Mouse (Mus musculus) MEL (cell line): ENCODE data around the gene Spop. TPM values are rescaled to one million over a fixed set of nuclear protein-coding genes. Genes with fewer than 3 reads are reported as not detected.

ENCODE experiments used
- DNase-seq: peaks from one replicate; pipeline ENCODE4 v3.0.0; 2011; ENCODE audit warnings: low read depth, low spot score
- H3K27ac ChIP-seq: 2 replicates; pipeline ENCODE4 v1.5.1; 2012; ENCODE audit warnings: low read depth, mild to moderate bottlenecking, control low read depth, low read length, moderate library complexity; ENCODE audit not compliant: control insufficient read depth
- H3K27me3 ChIP-seq, 2 experiments: fragments of 150-350 bp in 1 of 2; sonication (generic) in 1 of 2; 2 replicates each; pipeline ENCODE4 v1.6.1; 2012; ENCODE audit warnings: low read length in 2 of 2, mild to moderate bottlenecking in 2 of 2, improper control_type of control experiment in 1 of 2, moderate library complexity in 1 of 2; ENCODE audit not compliant: insufficient read depth in 2 of 2, control insufficient read depth in 1 of 2
- H3K36me3 ChIP-seq, 2 experiments: 2 replicates each; pipeline ENCODE4 v1.6.1; 2012 to 2014; ENCODE audit warnings: low read length in 2 of 2, improper control_type of control experiment in 1 of 2, inconsistent platforms in 1 of 2, mild to moderate bottlenecking in 1 of 2; ENCODE audit not compliant: insufficient read depth in 2 of 2, control insufficient read depth in 1 of 2
- H3K4me1 ChIP-seq, 2 experiments: fragments of 150-350 bp in 1 of 2; sonication (generic) in 1 of 2; 2 replicates each; pipeline ENCODE4 v1.6.1; 2012; ENCODE audit warnings: low read length in 2 of 2, improper control_type of control experiment in 1 of 2, mild to moderate bottlenecking in 1 of 2; ENCODE audit not compliant: insufficient read depth in 2 of 2, control insufficient read depth in 1 of 2
- H3K4me3 ChIP-seq, 2 experiments: fragments of 150-350 bp in 1 of 2; sonication (generic) in 1 of 2; 2 replicates each; pipeline ENCODE4 v1.5.1; 2012; ENCODE audit warnings: low read depth in 2 of 2, low read length in 2 of 2, mild to moderate bottlenecking in 2 of 2, moderate library complexity in 2 of 2, control low read depth in 1 of 2, improper control_type of control experiment in 1 of 2; ENCODE audit not compliant: control insufficient read depth in 1 of 2, insufficient read depth in 1 of 2
- H3K79me2 ChIP-seq: 2 replicates; pipeline ENCODE4 v1.6.1; 2012; ENCODE audit warnings: mild to moderate bottlenecking, low read length, moderate library complexity; ENCODE audit not compliant: control insufficient read depth, poor library complexity, insufficient read depth
- H3K9ac ChIP-seq: 2 replicates; pipeline ENCODE4 v1.6.1; 2012; ENCODE audit warnings: low read depth, mild to moderate bottlenecking, control low read depth, low read length, moderate library complexity; ENCODE audit not compliant: control insufficient read depth, poor library complexity, severe bottlenecking
- H3K9me3 ChIP-seq: fragments of 150-350 bp; sonication (generic); replicated peaks from 2 replicates; pipeline ENCODE4 v1.6.1; 2012; ENCODE audit warnings: mild to moderate bottlenecking, low read length, improper control_type of control experiment, moderate library complexity; ENCODE audit not compliant: insufficient read depth
- BHLHE40 ChIP-seq: IDR thresholded peaks from 2 replicates; pipeline ENCODE4 v1.6.1; 2012; ENCODE audit warnings: low read depth, mild to moderate bottlenecking, inconsistent platforms, low read length, improper control_type of control experiment, borderline replicate concordance
- CHD1 ChIP-seq: IDR thresholded peaks from 2 replicates; pipeline ENCODE4 v1.6.1; 2012; ENCODE audit warnings: low read depth, mild to moderate bottlenecking, inconsistent platforms, low read length, improper control_type of control experiment
- CHD2 ChIP-seq: IDR thresholded peaks from 2 replicates; pipeline ENCODE4 v1.6.1; 2011; ENCODE audit warnings: low read length, improper control_type of control experiment
- CTCF ChIP-seq, 3 experiments: IDR thresholded peaks in 2 of 3; conservative IDR thresholded peaks in 1 of 3; 2 replicates each; pipeline ENCODE4 v1.5.1; 2011 to 2012; ENCODE audit warnings: low read length in 3 of 3, low read depth in 2 of 3, mild to moderate bottlenecking in 2 of 3, improper control_type of control experiment in 1 of 3, inconsistent platforms in 1 of 3, mixed read lengths in 1 of 3, moderate library complexity in 1 of 3; ENCODE audit not compliant: control insufficient read depth in 1 of 3, insufficient read depth in 1 of 3, poor library complexity in 1 of 3, severe bottlenecking in 1 of 3
- E2F4 ChIP-seq: IDR thresholded peaks from 2 replicates; pipeline ENCODE4 v1.6.1; 2011; ENCODE audit warnings: low read depth, low read length, improper control_type of control experiment, borderline replicate concordance
- EP300 ChIP-seq, 2 experiments: IDR thresholded peaks; 2 replicates each; pipeline ENCODE4 v1.6.1; 2011; ENCODE audit warnings: improper control_type of control experiment in 2 of 2, low read length in 2 of 2, low read depth in 1 of 2, mild to moderate bottlenecking in 1 of 2
- ETS1 ChIP-seq: IDR thresholded peaks from 2 replicates; pipeline ENCODE4 v1.6.1; 2012; ENCODE audit warnings: low read depth, mild to moderate bottlenecking, inconsistent platforms, low read length, improper control_type of control experiment, moderate library complexity
- GABPA ChIP-seq: IDR thresholded peaks from 2 replicates; pipeline ENCODE4 v1.6.1; 2012; ENCODE audit warnings: low read depth, mild to moderate bottlenecking, inconsistent platforms, low read length, improper control_type of control experiment, moderate library complexity
- GATA1 ChIP-seq: IDR thresholded peaks from 2 replicates; pipeline ENCODE4 v1.6.1; 2011; ENCODE audit warnings: low read depth, low read length, improper control_type of control experiment
- HCFC1 ChIP-seq: IDR thresholded peaks from 2 replicates; pipeline ENCODE4 v1.6.1; 2012; ENCODE audit warnings: low read depth, mild to moderate bottlenecking, inconsistent platforms, low read length, improper control_type of control experiment, moderate library complexity
- KAT2A ChIP-seq: conservative IDR thresholded peaks from 2 replicates; pipeline ENCODE4 v1.6.1; 2012; ENCODE audit warnings: low read depth, low read length, improper control_type of control experiment, inconsistent platforms
- MAZ ChIP-seq: IDR thresholded peaks from 2 replicates; pipeline ENCODE4 v1.6.1; 2012; ENCODE audit warnings: low read depth, mild to moderate bottlenecking, inconsistent platforms, low read length, improper control_type of control experiment
- MXI1 ChIP-seq: IDR thresholded peaks from 2 replicates; pipeline ENCODE4 v1.6.1; 2011; ENCODE audit warnings: mild to moderate bottlenecking, low read depth, low read length, improper control_type of control experiment
- MYC ChIP-seq: IDR thresholded peaks from 2 replicates; pipeline ENCODE4 v1.6.1; 2011; ENCODE audit warnings: low read depth, mild to moderate bottlenecking, low read length, improper control_type of control experiment, moderate library complexity
- NELFE ChIP-seq: IDR thresholded peaks from 2 replicates; pipeline ENCODE4 v1.6.1; 2011; ENCODE audit warnings: low read depth, low read length, improper control_type of control experiment
- NRF1 ChIP-seq: IDR thresholded peaks from 2 replicates; pipeline ENCODE4 v1.6.1; 2014; ENCODE audit warnings: low read depth, mild to moderate bottlenecking, inconsistent platforms, low read length, improper control_type of control experiment, moderate library complexity; ENCODE audit not compliant: poor library complexity, insufficient read depth, severe bottlenecking
- POLR2A ChIP-seq, 2 experiments: IDR thresholded peaks; 2 replicates each; pipeline ENCODE4 v1.6.1; 2011 to 2012; ENCODE audit warnings: low read length in 2 of 2, mild to moderate bottlenecking in 2 of 2, control low read depth in 1 of 2, improper control_type of control experiment in 1 of 2, low read depth in 1 of 2, moderate library complexity in 1 of 2; ENCODE audit not compliant: control insufficient read depth in 1 of 2, insufficient read depth in 1 of 2, poor library complexity in 1 of 2
- POLR2AphosphoS2 ChIP-seq: IDR thresholded peaks from 2 replicates; pipeline ENCODE4 v1.6.1; 2011; ENCODE audit warnings: low read length, improper control_type of control experiment
- POLR2AphosphoS5 ChIP-seq: IDR thresholded peaks from 2 replicates; pipeline ENCODE4 v1.6.1; 2012; ENCODE audit warnings: low read depth, borderline replicate concordance, mild to moderate bottlenecking, inconsistent platforms, low read length, moderate library complexity, mixed read lengths
- RAD21 ChIP-seq: IDR thresholded peaks from 2 replicates; pipeline ENCODE4 v1.6.1; 2011; ENCODE audit warnings: mild to moderate bottlenecking, low read depth, low read length, improper control_type of control experiment
- RCOR1 ChIP-seq: IDR thresholded peaks from 2 replicates; pipeline ENCODE4 v1.6.1; 2012; ENCODE audit warnings: low read depth, mild to moderate bottlenecking, inconsistent platforms, low read length, improper control_type of control experiment
- SIN3A ChIP-seq: IDR thresholded peaks from 2 replicates; pipeline ENCODE4 v1.6.1; 2012; ENCODE audit warnings: low read length, improper control_type of control experiment, inconsistent platforms
- SMC3 ChIP-seq: IDR thresholded peaks from 2 replicates; pipeline ENCODE4 v1.6.1; 2011; ENCODE audit warnings: low read depth, low read length, improper control_type of control experiment
- TBP ChIP-seq: IDR thresholded peaks from 2 replicates; pipeline ENCODE4 v1.8.0; 2011; ENCODE audit warnings: low read depth, low read length, improper control_type of control experiment
- TCF12 ChIP-seq: IDR thresholded peaks from 2 replicates; pipeline ENCODE4 v1.6.1; 2014; ENCODE audit warnings: low read depth, mild to moderate bottlenecking, inconsistent platforms, low read length, improper control_type of control experiment, moderate library complexity
- USF1 ChIP-seq: IDR thresholded peaks from 2 replicates; pipeline ENCODE4 v1.6.1; 2014; ENCODE audit warnings: low read depth, mild to moderate bottlenecking, inconsistent platforms, low read length, improper control_type of control experiment, moderate library complexity
- USF2 ChIP-seq, 2 experiments: IDR thresholded peaks; 2 replicates each; pipeline ENCODE4 v1.6.1; 2011 to 2012; ENCODE audit warnings: improper control_type of control experiment in 2 of 2, low read length in 2 of 2, borderline replicate concordance in 1 of 2, inconsistent platforms in 1 of 2, low read depth in 1 of 2, mild to moderate bottlenecking in 1 of 2; ENCODE audit not compliant: insufficient read depth in 1 of 2
- ZC3H11A ChIP-seq: IDR thresholded peaks from 2 replicates; pipeline ENCODE4 v1.6.1; 2012; ENCODE audit warnings: low read depth, mild to moderate bottlenecking, inconsistent platforms, low read length, improper control_type of control experiment
- ZKSCAN1 ChIP-seq: IDR thresholded peaks from 2 replicates; pipeline ENCODE4 v1.6.1; 2012; ENCODE audit warnings: low read depth, mild to moderate bottlenecking, inconsistent platforms, low read length, improper control_type of control experiment, moderate library complexity
- ZMIZ1 ChIP-seq: IDR thresholded peaks from 2 replicates; pipeline ENCODE4 v1.6.1; 2012; ENCODE audit warnings: low read depth, mild to moderate bottlenecking, inconsistent platforms, low read length, improper control_type of control experiment, moderate library complexity
- polyA plus RNA-seq, 2 experiments: library from polyadenylated mRNA; stranded (reverse) in 1 of 2; unstranded in 1 of 2; fragments of >175 nt in 1 of 2; fragments of >200 nt in 1 of 2; gene quantifications; 2 replicates each; pipeline versions ENCODE4 v1.2.1 to v1.2.4; 2012; ENCODE audit warnings: low replicate concordance in 2 of 2, low read depth in 1 of 2; ENCODE audit not compliant: insufficient read length in 2 of 2, insufficient read depth in 1 of 2, missing spikeins in 1 of 2
- total RNA-seq: library from RNA; depleted of rRNA; stranded (reverse); fragments of 300-350 nt; gene quantifications from 2 replicates; pipeline ENCODE4 v1.2.3, GENCODE M21; 2012

The Spop gene
- total and polyA plus RNA-seq, 3 experiments, result 41.5 to 84.0 TPM; not detected in 1

DNA sequence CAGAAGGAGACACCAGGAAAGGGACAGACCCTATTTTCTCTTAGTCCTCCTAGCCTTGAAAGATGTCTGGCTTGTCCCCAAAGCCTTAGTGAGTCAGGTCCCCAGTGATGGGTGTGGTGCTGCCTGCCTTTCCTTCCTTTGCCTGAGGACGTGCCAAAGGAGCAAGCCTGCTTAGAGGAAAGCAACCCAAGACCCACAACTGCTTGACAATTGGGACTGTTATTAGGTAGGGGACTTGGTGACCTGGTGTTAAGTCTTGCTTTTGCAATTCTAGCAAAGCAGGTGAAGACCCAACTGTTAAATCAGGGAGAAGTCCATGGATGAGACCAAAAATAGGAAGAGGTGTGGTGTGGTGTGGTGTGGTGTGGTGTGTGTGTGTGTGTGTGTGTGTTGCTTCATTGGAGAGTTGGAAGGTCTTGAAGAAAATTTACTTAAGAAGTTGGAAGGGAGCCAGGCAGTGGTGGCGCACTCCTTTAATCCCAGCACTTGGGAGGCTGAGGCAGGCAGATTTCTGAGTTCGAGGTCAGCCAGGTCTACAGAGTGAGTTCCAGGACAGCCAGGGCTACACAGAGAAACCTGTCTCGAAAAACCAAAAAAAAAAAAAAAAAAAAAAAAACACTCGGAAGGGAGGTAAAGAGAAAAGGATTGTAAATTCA, 30.4 kb upstream of the Spop start:
- TF ChIP-seq TCF12, result no peak
- no peak for TF ChIP-seq SMC3
- TF ChIP-seq TBP, result no peak
- no peak for TF ChIP-seq RCOR1
- TF ChIP-seq ZKSCAN1, result no peak
- no peak for TF ChIP-seq CHD1
- TF ChIP-seq CHD2, result no peak
- no peak for TF ChIP-seq POLR2AphosphoS5
- peak overlapping the region; percentile 85 for H3K27ac ChIP-seq
- H3K27me3 ChIP-seq, result no peaks in the 10 kb centered on the region
- DNase-seq, result peak; percentile 51
- H3K4me1 ChIP-seq, result peaks cover 10 to 17% of the 10 kb centered on the region in 2 experiments
- no peak overlapping the region for H3K4me3 ChIP-seq
- peaks cover 7 to 22% of the 10 kb centered on the region in 2 experiments for H3K36me3 ChIP-seq
- H3K9ac ChIP-seq, result no peak overlapping the region
- H3K9me3 ChIP-seq, result no peaks in the 10 kb centered on the region
- peaks cover 14% of the 10 kb centered on the region for H3K79me2 ChIP-seq

DNA sequence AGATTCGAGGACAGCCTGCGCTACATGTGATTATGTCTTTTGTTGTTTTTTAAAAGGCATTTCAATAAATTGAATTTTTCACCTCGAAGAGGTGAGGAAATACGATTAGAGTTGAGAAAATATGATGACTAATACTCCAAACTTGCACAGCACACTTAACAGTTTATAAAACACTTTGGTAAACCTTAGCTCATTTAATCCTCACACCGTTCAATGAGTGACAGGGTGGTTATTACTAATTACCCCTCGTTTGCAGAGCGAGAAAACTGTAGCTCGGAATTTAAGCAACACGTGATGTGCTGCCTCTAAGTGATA, 29.9 kb upstream of the Spop start:
- no peaks in the 10 kb centered on the region for H3K9me3 ChIP-seq
- H3K9ac ChIP-seq, result peak overlapping the region; percentile 24; the same call in 1 of the 2 replicates
- peak overlapping the region; percentile 5 to 96 for H3K4me3 ChIP-seq
- peaks cover 14% of the 10 kb centered on the region for H3K79me2 ChIP-seq
- H3K4me1 ChIP-seq, result peaks cover 8 to 16% of the 10 kb centered on the region in 2 experiments
- H3K27me3 ChIP-seq, result no peaks in the 10 kb centered on the region
- H3K36me3 ChIP-seq, result peaks cover 7 to 20% of the 10 kb centered on the region in 2 experiments
- H3K27ac ChIP-seq, result peak overlapping the region; percentile 85
- DNase-seq, result no peak
- TF ChIP-seq CTCF (IDR thresholded peaks at IDR 0.05 in 2 of 3, conservative IDR thresholded peaks at IDR 0.05 in 1 of 3; ENCODE audit: control insufficient read depth in 1 of 3, insufficient read depth in 1 of 3, low read depth in 2 of 3, low read length in 3 of 3, poor library complexity in 1 of 3, severe bottlenecking in 1 of 3) (no peak), ETS1 (peak; percentile 73), GABPA (no peak), E2F4 (peak; percentile 67; the same call in 1 of the 2 replicates), SMC3 (no peak), NRF1 (no peak), BHLHE40 (peak; percentile 92), GATA1 (no peak; the same call in none of the 2 replicates), ZMIZ1 (peak; percentile 56), USF2 (IDR thresholded peaks at IDR 0.05; ENCODE audit: borderline replicate concordance in 1 of 2, insufficient read depth in 1 of 2, low read depth in 1 of 2, low read length in 2 of 2) (peak; percentile 55 to 92; a peak in 3 of 4 replicates), TBP (peak; percentile 97), ZC3H11A (no peak), CHD1 (no peak), POLR2A (IDR thresholded peaks at IDR 0.05; ENCODE audit: control insufficient read depth in 1 of 2, insufficient read depth in 1 of 2, low read depth in 1 of 2, low read length in 2 of 2, poor library complexity in 1 of 2) (no peak; a peak in 1 of 4 replicates), KAT2A (no peak), MXI1 (no peak), ZKSCAN1 (0 out of 2 replicates have a peak, but pooled peaks have one; percentile 77), SIN3A (no peak), USF1 (peak; percentile 98), MAZ (no peak), EP300 (IDR thresholded peaks at IDR 0.05; ENCODE audit: low read depth in 1 of 2, low read length in 2 of 2) (peak in 1 of 2 experiments; percentile 63; a peak in 3 of 4 replicates), MYC (peak; percentile 85; the same call in 1 of the 2 replicates), HCFC1 (no peak), POLR2AphosphoS2 (peak; percentile 24; the same call in 1 of the 2 replicates), TCF12 (peak; percentile 81; the same call in 1 of the 2 replicates), NELFE (peak; percentile 42), RAD21 (no peak)
